19 mouse cellular contexts compared by ENCODE assay signal in genomic region chr14:59806159-59806558, GRCm38 (mm10).
DNase-seq lines count a peak whose midpoint lies in the region; ATAC-seq and TF ChIP-seq lines count a peak whose summit lies in the region.
"Had no signal": no experiment of that assay in that cellular context is flagged by ENCODE, and none has a peak within 500 bp of the region (broad histone marks: within the 10 kb centered on the region; RNA-seq: fewer than 3 reads in every experiment).

No protein-coding gene starts in this region.

- no peak for DNase-seq in liver, postnatal 0 days
- DNase-seq in liver = no peak
- DNase-seq in embryonic facial prominence, embryonic 11.5 days (ENCODE audit: low spot score) = peak; percentile 61
- no peak for DNase-seq in limb, embryonic 14.5 days (ENCODE audit: low spot score)
- no peak for DNase-seq in spleen, adult 18-20 months
- no peak for DNase-seq in left cerebral cortex, adult 2 months (ENCODE audit: extremely low spot score in 1 of 2, low spot score in 2 of 2)
- DNase-seq in left cerebral cortex, adult 9 months (ENCODE audit: low spot score in 2 of 2) = no peak
- DNase-seq: kidney, adult 9 months had no signal

- no peak for TF ChIP-seq CTCF in liver, postnatal 0 days (IDR thresholded peaks at IDR 0.05; ENCODE audit: low read depth)
- no peak for TF ChIP-seq CTCF in left cerebral cortex, adult 2 months (IDR thresholded peaks at IDR 0.05)

- peak; percentile 21; the same call in 1 of the 2 replicates for ATAC-seq in liver, postnatal 0 days
- no peak for ATAC-seq in embryonic facial prominence, embryonic 11.5 days (replicated peaks; ENCODE audit: insufficient number of reproducible peaks, low FRiP score, low TSS enrichment, low read depth)
- ATAC-seq in limb, embryonic 14.5 days (ENCODE audit: low FRiP score, low read depth) = no peak
- ATAC-seq: inflammation-experienced regulatory T-cells, adult 6 months; liver, embryonic 12.5 days; midbrain, embryonic 13.5 days had no signal

- H3K4me3 ChIP-seq in liver, postnatal 0 days (ENCODE audit: low read depth, low read length) = no peak overlapping the region
- H3K4me3 ChIP-seq in embryonic facial prominence, embryonic 11.5 days (ENCODE audit: low read depth, low read length) = no peak overlapping the region
- no peak overlapping the region for H3K4me3 ChIP-seq in limb, embryonic 14.5 days (replicated peaks; ENCODE audit: low read length)
- no peak overlapping the region for H3K4me3 ChIP-seq in left cerebral cortex, adult 2 months
- H3K4me3 ChIP-seq: embryonic facial prominence, embryonic 15.5 days; forebrain, embryonic 10.5 days; hindbrain, embryonic 10.5 days; layer of hippocampus, adult 2 months; liver, embryonic 12.5 days; lung, embryonic 15.5 days; midbrain, embryonic 13.5 days; myocyte; neural tube, embryonic 15.5 days had no signal

- intact Hi-C loops in left cerebral cortex, adult 2 months (cut with DNase I) = no loop called here

- H3K4me1 ChIP-seq in liver, postnatal 0 days (ENCODE audit: insufficient read depth) = peaks cover 13% of the 10 kb centered on the region
- no peaks in the 10 kb centered on the region; the same call in 1 of the 2 replicates for H3K4me1 ChIP-seq in embryonic facial prominence, embryonic 11.5 days (ENCODE audit: control insufficient read depth, insufficient read depth, low read length)
- H3K4me1 ChIP-seq in limb, embryonic 14.5 days (ENCODE audit: control insufficient read depth, insufficient read depth, low read length) = peaks cover 28% of the 10 kb centered on the region
- H3K4me1 ChIP-seq: liver, embryonic 12.5 days; midbrain, embryonic 13.5 days had no signal

- no peak overlapping the region for H3K27ac ChIP-seq in liver, postnatal 0 days (ENCODE audit: low read depth)
- no peak overlapping the region for H3K27ac ChIP-seq in embryonic facial prominence, embryonic 11.5 days (replicated peaks; ENCODE audit: low read depth, low read length)
- H3K27ac ChIP-seq in limb, embryonic 14.5 days (replicated peaks; ENCODE audit: low read depth, low read length) = peak overlapping the region; percentile 19; the same call in 1 of the 2 replicates
- no peak overlapping the region for H3K27ac ChIP-seq in left cerebral cortex, adult 2 months
- H3K27ac ChIP-seq: embryonic facial prominence, embryonic 15.5 days; hindbrain, embryonic 10.5 days; layer of hippocampus, adult 2 months; liver, embryonic 12.5 days; macrophage; midbrain, embryonic 13.5 days; neural tube, embryonic 15.5 days had no signal

- 0 out of 2 replicates have a peak, but pooled peaks cover 2% of the 10 kb centered on the region for H3K9me3 ChIP-seq in liver, postnatal 0 days (ENCODE audit: low read length)
- H3K9me3 ChIP-seq in embryonic facial prominence, embryonic 11.5 days (replicated peaks; ENCODE audit: control insufficient read depth, low read length) = no peaks in the 10 kb centered on the region
- no peaks in the 10 kb centered on the region for H3K9me3 ChIP-seq in limb, embryonic 14.5 days (ENCODE audit: control insufficient read depth, low read length)
- H3K9me3 ChIP-seq: embryonic facial prominence, embryonic 15.5 days; liver, embryonic 12.5 days; lung, embryonic 15.5 days; midbrain, embryonic 13.5 days; neural tube, embryonic 15.5 days had no signal

- no peak for TF ChIP-seq EP300 in liver, postnatal 0 days (IDR thresholded peaks at IDR 0.05; ENCODE audit: low read depth)

- no peak overlapping the region for H3K4me2 ChIP-seq in liver, postnatal 0 days (ENCODE audit: low read depth, low read length)
- no peak overlapping the region for H3K4me2 ChIP-seq in embryonic facial prominence, embryonic 11.5 days (ENCODE audit: low read depth, low read length)
- peak overlapping the region; percentile 8; the same call in 1 of the 2 replicates for H3K4me2 ChIP-seq in limb, embryonic 14.5 days (replicated peaks; ENCODE audit: low read depth, low read length, severe bottlenecking)
- H3K4me2 ChIP-seq: embryonic facial prominence, embryonic 15.5 days; liver, embryonic 12.5 days; lung, embryonic 15.5 days; midbrain, embryonic 13.5 days; neural tube, embryonic 15.5 days had no signal

- no peaks in the 10 kb centered on the region for H3K36me3 ChIP-seq in liver, postnatal 0 days (replicated peaks; ENCODE audit: insufficient read depth, low read length)
- no peaks in the 10 kb centered on the region for H3K36me3 ChIP-seq in embryonic facial prominence, embryonic 11.5 days (replicated peaks; ENCODE audit: control insufficient read depth, insufficient read depth, low read depth, low read length)
- no peaks in the 10 kb centered on the region for H3K36me3 ChIP-seq in limb, embryonic 14.5 days (ENCODE audit: control insufficient read depth, insufficient read depth, low read length)
- H3K36me3 ChIP-seq: embryonic facial prominence, embryonic 15.5 days; forebrain, embryonic 10.5 days; hindbrain, embryonic 10.5 days; liver, embryonic 12.5 days; lung, embryonic 15.5 days; midbrain, embryonic 13.5 days; neural tube, embryonic 15.5 days had no signal

- H3K27me3 ChIP-seq in liver, postnatal 0 days (ENCODE audit: insufficient read depth, low read length) = no peaks in the 10 kb centered on the region
- H3K27me3 ChIP-seq in embryonic facial prominence, embryonic 11.5 days (ENCODE audit: control insufficient read depth, insufficient read depth, low read length) = no peaks in the 10 kb centered on the region
- H3K27me3 ChIP-seq in limb, embryonic 14.5 days (ENCODE audit: control insufficient read depth, insufficient read depth, low read length) = no peaks in the 10 kb centered on the region
- H3K27me3 ChIP-seq: embryonic facial prominence, embryonic 15.5 days; liver, embryonic 12.5 days; lung, embryonic 15.5 days; midbrain, embryonic 13.5 days; neural tube, embryonic 15.5 days had no signal

- H3K9ac ChIP-seq in liver, postnatal 0 days (replicated peaks) = no peak overlapping the region
- no peak overlapping the region for H3K9ac ChIP-seq in embryonic facial prominence, embryonic 11.5 days (replicated peaks; ENCODE audit: low read length)
- no peak overlapping the region for H3K9ac ChIP-seq in limb, embryonic 14.5 days (ENCODE audit: low read depth, low read length, severe bottlenecking)
- H3K9ac ChIP-seq: embryonic facial prominence, embryonic 15.5 days; liver, embryonic 12.5 days; lung, embryonic 15.5 days; midbrain, embryonic 13.5 days; neural tube, embryonic 15.5 days had no signal

- WGBS in liver, postnatal 0 days (ENCODE audit: insufficient replicate concordance) = 47% methylated on average over 4 of the region's 4 CpGs
- WGBS in embryonic facial prominence, embryonic 11.5 days = 34% methylated on average over 4 of the region's 4 CpGs
- 13% methylated on average over 4 of the region's 4 CpGs for WGBS in limb, embryonic 14.5 days

- no peak for TF ChIP-seq POLR2A in limb, embryonic 14.5 days (IDR thresholded peaks at IDR 0.05; ENCODE audit: borderline replicate concordance, extremely low read depth, insufficient read depth, insufficient read length)
